Mouse (Mus musculus) layer of hippocampus, adult 6 months (tissue): ENCODE data around the gene Ctbp2. TPM values are rescaled to one million over a fixed set of nuclear protein-coding genes. Genes with fewer than 3 reads are reported as not detected.

Experiments
- long read RNA-seq, 2 experiments: library from polyadenylated mRNA; unstranded; transcript quantifications; one replicate each; pipeline ENCODE4 v2.0.0; 2019 to 2020
- polyA plus RNA-seq: library from polyadenylated mRNA; unstranded; fragments of <200 nt; fragmentation: Nextera tagmentation; gene quantifications from 2 replicates; pipeline ENCODE4 v1.2.3, GENCODE M21; 2021

The Ctbp2 gene
- 4.4 and 5.1 TPM in 2 replicates for polyA plus RNA-seq
- long read RNA-seq, experiment 1, partial matches to known transcripts: 6 of 9 reads
- long read RNA-seq, experiment 1, other reads (novel, unspliced or antisense): 2 of 9 reads
- long read RNA-seq, experiment 2, transcript Ctbp2-209 (10 exons, 1,997 nt): minor isoform, 5 of 30 reads
- long read RNA-seq, experiment 2, transcript Ctbp2-201 (11 exons, 2,321 nt): major isoform, 8 of 30 reads
- long read RNA-seq, experiment 2, partial matches to known transcripts: 3 of 30 reads
- long read RNA-seq, experiment 2, other reads (novel, unspliced or antisense): 13 of 30 reads

DNA sequence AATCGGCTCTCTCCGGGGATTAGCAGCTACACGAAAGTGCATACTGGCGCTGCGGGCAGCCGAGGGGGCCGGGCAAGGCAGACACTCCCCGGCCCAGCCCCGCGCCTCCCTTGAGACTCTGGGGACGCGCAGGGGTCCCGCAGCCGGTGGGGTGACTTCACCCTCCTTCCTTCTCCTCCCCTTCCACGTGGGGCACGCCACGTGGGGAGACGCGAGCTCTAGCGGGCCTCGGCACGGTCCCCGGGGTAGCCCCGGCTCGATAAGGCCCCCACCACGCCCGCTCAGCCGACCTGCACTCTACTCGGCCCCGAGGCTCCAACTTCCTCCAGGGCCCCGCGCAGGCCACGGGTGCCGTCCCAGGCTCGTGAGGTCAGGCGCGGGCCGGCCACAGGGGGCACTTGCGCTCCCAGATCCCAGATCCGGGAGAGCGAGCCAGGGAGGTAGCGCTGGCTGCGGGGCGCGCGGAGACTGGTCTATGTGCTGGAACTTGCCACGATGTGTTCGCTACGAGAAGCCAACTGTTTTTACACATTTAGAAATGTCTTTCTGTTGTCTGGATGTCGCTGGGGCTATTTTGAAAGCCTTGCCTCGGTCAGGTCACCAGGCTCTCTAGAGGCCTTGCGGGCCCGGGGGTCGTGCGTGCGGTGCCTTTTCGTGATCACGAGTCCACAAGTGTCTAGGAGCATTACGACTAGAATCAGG is at the start of gene Ctbp2:
TSS of gene Ctbp2 (minus strand) at position 356 of the 702 bp plus-strand sequence.

DNA sequence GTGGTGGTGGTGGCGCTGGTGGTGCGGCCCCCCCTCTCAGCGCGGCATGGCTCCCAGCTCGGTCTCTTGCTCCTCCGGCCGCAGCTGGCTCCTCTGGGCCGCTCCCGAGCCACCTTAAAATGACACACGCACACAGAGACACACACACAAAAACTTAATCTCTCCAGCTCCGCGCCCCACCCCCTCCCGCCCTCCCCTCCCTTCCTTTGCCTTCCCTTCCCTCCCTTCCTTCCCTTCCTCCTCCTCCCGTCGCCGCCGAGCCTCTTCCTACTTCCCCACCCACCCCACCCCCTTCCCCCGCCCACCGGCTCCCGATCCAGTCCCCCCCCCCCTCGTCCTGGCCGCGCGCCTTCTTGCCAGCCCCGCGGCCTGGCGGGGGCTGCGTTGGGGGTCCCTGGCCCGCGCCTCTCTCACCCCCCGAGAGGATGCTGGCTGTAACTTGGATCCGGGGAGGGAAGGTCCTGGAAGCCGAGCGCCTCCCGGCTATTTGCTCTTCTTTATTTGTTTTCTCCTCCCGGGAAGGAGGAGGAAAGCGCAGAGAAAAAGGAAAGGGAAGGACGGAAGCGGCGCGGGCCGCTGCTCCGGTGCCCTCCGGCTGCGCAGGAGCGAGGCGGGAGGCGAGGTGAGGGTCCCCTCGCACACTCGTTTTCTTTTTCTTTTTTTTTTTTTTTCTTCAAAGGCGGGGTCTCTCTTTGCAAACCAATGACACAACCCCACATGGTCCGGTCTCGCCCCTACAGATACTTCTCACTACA is 733 bp downstream of the Ctbp2 start, which contains the start of gene Fgfr2:
TSS of gene Fgfr2 (minus strand) at position 107 of the 755 bp plus-strand sequence.

Other genes starting within 250 kb of the Ctbp2 start
- 9.7 and 9.8 TPM in 2 replicates for gene Zranb1, start 193.2 kb downstream of the Ctbp2 start, polyA plus RNA-seq
- 23.7 and 24.2 TPM in 2 replicates for gene Fgfr2, start 1.0 kb downstream of the Ctbp2 start, polyA plus RNA-seq